Mouse (Mus musculus): ENCODE measurements around the gene Ecpas.

GRCm38 (mm10) chr4:58941638-58942037, 29.1 kb upstream of the Ecpas start:
- TF ChIP-seq CTCF (IDR thresholded peaks at IDR 0.05; ENCODE audit: control insufficient read depth, insufficient read depth, insufficient read length) (no peak), USF1 (IDR thresholded peaks at IDR 0.05; ENCODE audit: low read depth) (no peak), FOSL1 (IDR thresholded peaks at IDR 0.05; ENCODE audit: insufficient read depth, low read length, poor library complexity, severe bottlenecking) (no peak), CEBPB (IDR thresholded peaks at IDR 0.05; ENCODE audit: low read depth) (no peak), MYOG (IDR thresholded peaks at IDR 0.05; ENCODE audit: control insufficient read depth, extremely low read depth, insufficient read length) (no peak)

Data from C2C12 (cell line).